Mouse (Mus musculus): ENCODE data around the gene Lrrc28.

- no peak for TF ChIP-seq CTCF (IDR thresholded peaks at IDR 0.05; ENCODE audit: low read depth, low read length)
- TF ChIP-seq TAL1 (conservative IDR thresholded peaks at IDR 0.05; ENCODE audit: low read depth, low read length) = no peak
Measured at GRCm38 (mm10) chr7:67528063-67528811, 116.8 kb downstream of the Lrrc28 start.
